Mouse (Mus musculus) cortical plate, adult 2 months (tissue): ENCODE measurements around the gene Thrb.

Experiments
- CTCF ChIP-seq: fragments of 200-500 bp; IDR thresholded peaks from 2 replicates; pipeline ENCODE4 v1.5.1; 2011; ENCODE audit warnings: mild to moderate bottlenecking, control low read depth, low read length; ENCODE audit not compliant: insufficient read depth; ENCODE audit errors: extremely low read depth
- POLR2A ChIP-seq: fragments of 200-500 bp; IDR thresholded peaks from 2 replicates; pipeline ENCODE4 v1.6.1; 2011; ENCODE audit warnings: mild to moderate bottlenecking, low read length, control low read depth; ENCODE audit not compliant: insufficient read depth; ENCODE audit errors: extremely low read depth

DNA sequence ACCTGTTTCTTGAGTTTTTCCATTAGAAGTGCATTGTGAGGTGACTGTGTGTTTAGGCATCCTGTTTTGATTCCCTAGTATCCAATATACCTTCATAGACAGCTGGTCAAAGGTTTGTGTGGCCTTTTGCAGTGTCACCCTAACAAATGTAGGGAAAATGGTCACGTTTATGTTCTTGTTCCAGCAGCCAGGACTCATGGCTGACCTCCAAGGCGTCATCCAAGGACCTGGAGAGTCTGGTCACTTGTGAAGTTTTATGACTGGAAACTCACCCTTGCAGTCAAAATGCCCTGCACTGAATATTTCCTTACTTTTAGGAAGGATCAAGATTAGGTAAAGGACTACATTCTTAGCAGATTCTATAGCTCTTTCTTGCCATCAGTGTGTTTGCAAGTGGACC is 114.3 kb downstream of the Thrb start:
- no peak for TF ChIP-seq POLR2A
- no peak for TF ChIP-seq CTCF
